Mouse (Mus musculus) thymus, postnatal 4 days (tissue): Measurements from ENCODE around the gene Synj1.

ENCODE experiments used
- DNase-seq: peaks from one replicate; pipeline ENCODE4 v3.0.0; 2021

Synj1 gene

DNA sequence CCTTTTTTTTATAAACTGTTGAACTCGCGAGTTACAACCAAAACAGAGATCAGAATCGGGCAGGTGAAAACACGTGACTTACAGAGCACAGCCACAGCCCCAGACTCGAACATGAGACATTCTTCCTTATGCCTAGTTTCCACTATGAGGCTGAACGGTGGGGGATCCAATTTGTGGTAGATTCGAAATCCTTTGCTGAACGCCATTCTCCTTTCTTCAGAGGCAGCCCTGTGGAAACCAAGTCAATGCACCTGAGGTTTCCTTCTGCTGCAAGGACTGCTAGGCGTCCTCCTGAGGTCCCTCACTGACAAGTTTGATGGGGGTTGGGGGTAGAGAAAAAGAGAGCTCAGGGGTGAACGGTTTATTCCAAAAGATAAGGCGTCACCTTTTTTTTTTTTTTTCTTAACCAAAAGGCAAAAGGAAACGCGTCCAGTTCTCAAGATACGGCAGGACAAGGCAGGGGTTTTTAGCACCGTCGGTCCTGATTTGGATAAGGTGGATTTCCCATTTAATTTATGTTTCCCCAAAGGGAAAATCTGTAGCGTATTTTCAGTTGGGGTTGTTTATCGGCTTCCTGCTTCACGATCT, 1.1 kb downstream of the Synj1 start:
- peak; percentile 33 for DNase-seq

DNA sequence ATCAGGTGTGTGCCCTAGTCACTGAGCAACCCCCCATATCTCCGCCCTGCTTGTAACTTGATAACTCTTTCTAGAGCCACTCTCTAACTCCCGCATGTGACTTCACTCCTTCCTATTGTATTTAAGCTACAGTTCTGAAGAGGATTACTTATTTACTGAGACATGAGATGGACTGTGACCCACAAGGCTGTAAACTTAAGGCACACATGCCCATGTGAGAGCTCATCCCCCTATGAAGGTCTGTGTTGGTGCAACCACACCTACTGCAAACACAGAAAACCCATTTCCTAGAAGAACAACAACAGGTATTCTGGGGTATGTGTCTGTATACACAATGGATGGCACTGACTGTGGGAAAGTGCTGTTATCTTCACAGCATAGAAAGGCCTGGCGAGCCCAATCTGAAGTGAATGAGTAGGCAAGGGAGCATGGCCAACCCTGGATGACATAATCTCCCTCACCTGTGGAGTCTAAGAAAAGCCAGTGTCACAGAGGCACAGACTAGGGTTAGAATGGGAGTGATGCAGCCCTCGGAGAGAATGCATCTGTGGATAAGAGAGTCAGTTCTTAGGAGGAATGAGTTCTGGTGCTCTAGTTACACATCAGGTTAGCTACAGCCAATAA, 6.1 kb downstream of the Synj1 start:
- DNase-seq = no peak

DNA sequence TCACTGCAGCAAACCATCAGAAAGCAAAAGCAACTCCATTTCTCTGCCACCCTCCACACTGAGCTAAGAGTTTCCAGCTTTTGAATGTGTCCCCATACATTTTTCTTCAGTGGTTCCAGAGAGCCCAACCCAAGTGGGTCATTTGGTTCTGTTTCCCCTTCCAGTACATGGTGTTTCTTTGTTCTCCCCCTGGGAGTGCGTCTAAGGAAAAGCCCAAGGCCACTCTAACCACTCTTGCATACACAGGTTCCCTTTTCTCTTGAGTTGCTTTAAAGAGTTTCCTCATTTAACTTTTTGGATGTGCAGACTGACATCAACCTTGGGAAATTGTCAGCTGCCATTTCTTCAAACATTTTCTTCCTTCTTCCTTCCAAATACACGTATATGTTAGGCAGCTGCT, 10.0 kb downstream of the Synj1 start:
- DNase-seq = no peak

DNA sequence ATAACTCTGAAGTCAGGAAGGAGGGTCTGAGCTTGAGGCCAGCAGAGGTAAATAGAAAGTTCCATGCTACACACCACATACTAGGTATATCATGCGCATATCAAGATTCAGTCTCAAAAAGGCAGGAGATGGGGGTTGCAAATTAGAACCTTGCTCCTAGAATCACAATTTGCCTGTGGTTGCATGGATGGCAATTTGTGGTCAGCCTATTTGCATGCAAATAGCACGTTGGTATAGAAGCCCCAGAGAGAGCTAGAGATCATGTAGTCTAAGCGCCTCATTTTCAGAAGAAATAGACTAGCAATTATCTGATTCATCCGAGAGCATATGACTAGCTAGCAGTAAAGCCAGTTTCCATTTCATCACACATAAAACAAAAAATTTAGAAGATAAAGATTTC, 11.3 kb downstream of the Synj1 start:
- DNase-seq = no peak

DNA sequence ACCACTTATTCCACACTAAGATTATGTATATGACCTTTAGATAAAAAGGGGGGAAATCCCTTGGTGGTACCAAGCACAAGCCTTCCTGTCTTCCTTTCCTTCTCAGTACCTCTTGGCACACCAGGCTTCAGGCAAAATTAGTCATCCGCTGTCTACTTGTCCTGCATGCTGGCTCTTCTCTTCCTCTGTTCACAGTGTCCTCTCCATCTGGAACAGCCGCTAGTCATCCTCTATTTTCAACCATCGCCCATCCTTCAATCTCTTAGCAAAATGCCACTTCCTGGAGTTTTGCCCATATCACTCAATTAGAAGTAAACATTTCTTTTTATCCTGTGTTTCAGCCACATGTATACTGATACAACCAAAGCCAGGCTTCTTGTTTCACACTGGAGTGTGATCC, 13.3 kb downstream of the Synj1 start:
- no peak for DNase-seq

DNA sequence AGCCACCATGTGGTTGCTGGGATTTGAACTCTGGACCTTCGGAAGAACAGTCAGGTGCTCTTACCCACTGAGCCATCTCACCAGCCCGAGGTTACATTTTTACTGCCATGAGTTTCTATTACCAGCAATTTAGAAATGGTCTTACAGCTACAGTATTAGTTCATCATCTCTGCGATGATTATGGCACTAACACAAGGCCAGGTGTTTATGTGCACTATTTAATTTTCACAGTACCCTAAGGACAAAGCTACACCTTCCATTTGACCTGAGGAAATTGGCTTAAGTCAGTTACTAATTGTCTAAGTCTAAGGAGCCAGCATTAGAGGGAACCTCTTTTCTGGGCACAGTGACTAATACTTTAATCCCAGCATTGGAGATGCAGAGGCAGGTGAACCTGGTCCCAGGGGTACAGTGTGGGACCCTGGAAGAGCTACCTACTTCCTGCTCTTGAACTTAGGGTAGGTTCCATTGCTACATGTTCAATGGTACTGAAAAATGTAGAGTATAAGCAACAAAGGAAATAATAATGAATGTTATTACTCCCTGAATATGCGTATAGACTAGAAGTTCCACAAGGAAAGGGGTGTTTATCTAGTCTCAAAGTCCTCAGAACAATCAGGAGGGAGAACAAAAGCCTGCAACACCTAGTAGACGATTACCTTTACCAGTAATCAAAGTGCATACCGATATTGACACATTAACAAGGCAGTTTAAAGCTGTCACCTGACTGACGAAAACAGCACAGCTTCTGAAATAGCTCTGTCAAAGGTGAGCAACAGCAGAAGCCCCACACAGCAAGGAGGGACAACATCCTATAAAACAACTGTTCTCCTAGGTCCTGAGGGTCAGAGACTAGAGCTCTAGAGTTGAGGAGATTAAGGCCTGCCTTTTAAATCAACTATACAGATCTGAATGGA, 14.5 kb downstream of the Synj1 start:
- no peak for DNase-seq

DNA sequence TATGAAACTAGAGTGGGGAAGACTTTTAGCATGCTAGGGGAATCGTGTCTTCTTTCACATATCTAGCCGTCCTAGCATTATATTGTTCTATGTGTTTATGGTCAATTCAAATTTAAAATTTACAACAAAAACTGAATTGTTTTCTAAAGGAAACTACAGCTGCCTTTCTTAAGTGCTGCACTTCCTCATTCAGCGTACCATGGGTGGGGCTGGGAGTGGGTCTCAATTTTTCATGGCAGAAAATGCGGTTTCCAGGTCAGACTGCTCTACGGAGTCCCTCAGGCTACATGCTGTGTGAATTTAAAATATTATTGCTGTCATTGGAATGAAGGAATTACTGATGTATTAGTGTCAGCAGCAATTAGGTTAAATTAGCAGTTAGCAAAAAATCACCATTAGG, 15.6 kb downstream of the Synj1 start:
- no peak for DNase-seq

DNA sequence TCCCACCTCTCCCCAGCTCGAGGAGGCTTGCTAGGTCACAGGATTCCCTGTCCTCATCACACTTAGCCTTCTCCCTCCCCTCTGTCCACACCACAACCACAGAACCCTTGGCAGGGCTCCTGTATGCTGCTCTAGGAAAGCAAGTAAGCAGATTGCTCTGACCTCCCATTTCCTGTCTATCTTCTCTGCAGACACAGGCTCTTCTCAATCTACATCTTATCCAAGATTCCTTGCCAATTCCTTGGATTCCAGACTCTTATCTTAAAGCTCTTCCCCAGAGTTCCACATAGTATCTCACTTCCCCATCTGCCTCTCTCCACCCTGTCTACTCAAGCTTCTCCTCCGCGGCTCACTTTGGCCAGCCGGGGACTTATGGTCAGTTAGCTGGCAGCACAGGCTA, 16.1 kb downstream of the Synj1 start:
- DNase-seq = no peak

DNA sequence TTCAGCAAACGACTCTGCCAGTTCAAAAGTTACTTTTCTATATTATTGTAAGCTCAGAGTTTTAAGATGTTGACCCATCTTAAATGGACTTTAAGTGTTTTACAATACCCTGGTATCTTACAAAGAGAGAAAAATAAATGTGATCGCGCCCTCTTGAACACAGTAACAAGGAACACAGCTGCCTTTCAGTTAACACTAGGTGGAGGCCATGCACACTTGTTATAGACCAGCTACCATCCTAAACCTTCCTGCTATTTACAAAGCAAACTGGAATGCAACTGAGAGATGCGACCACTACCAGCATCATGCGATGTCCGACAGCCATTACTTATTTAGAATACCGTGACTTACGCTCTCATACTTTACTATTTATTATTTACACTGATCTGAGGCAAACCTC, 21.9 kb downstream of the Synj1 start:
- no peak for DNase-seq

DNA sequence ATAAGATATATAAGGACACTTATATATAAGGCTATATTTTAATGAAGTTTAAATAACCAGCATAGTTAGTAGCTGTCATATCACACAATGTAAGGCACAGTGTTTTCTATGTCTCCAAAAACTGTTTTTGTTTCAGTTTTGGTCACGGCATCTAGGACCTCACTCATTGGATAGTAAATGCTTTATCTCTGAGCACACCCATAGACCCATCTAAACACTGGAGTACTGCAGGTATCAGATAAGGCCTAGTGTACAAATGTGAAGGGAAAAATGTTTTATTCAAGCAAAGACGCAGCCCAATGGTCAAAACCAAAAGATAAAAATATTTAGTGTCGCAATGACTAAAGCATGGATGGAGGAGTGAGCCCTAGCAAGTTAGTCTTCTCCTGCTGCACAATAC, 22.4 kb downstream of the Synj1 start:
- no peak for DNase-seq

DNA sequence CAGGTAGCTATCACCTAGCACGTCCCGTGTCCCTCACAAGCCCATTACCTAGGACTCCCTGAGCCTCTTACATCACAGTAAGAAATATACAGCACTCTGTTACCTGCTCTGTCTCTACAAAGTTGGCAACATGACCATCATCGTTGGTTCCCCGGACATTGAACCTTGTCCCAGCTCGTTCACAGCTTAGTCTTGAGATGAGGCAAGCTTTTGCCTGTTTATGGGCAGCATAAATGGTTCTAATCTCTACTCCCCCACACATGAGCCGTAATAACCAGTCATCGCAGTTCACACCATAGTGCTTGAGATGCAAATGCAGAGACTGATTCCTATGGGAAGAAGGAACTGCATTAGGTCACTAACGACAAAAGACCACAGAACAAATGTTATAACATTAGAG, 23.1 kb downstream of the Synj1 start:
- DNase-seq = no peak

DNA sequence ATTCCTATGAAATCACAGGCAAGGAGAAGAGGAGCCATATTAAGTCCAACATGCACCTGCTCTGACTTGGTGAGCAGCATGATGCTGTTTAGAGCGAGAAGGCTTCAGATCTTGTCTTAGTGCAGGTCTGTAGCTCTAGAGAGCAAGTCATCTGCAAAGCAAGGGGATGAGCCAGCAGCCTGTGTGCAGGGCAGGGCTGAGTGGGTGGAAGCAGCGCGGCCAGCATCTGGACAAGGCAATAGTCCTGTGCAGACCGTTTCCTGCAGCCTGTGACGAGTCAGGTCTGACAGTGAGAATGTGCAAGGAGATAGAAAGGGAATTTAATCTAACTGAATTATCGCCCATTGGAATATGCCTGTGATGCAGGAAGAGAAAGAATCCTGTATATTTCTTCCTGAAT, 40.1 kb downstream of the Synj1 start:
- DNase-seq = no peak

DNA sequence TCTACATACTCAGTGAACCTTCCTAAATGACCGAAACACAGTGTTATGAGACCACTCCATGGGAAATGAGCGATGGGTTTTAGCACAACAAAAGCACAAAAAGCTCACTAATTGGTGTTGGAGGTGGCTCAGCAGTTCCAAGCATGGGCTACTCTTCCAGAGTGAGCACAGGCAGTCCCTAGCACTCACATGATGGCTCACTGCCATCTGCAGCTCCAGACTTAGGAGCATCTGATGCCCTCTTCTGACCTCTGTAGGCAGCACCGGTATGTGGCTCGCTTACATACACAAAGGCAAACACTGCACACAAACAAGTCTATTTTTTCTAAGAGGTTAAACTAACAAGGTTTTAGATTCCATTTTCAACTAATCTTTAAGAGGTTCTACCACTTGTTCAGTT, 44.9 kb downstream of the Synj1 start:
- no peak for DNase-seq

DNA sequence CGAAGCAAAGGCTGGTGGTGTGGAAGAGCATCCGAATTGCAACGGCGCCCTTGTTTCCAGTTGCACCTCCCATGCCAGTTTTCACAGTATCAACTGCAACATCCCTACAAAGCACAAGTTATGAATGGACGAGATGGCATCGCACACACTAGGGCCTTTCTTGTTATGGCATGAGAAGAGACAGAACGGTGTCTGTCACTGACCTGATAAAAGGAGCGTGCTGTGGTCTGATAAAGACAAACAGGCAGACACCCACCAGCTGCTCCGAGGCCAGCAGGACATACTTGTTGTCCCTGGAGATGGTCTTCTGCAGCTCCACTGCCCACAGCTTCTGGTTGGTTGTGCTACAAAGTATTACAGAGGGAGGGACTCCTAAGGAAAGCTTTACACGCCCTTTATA, 46.8 kb downstream of the Synj1 start:
- DNase-seq = no peak

DNA sequence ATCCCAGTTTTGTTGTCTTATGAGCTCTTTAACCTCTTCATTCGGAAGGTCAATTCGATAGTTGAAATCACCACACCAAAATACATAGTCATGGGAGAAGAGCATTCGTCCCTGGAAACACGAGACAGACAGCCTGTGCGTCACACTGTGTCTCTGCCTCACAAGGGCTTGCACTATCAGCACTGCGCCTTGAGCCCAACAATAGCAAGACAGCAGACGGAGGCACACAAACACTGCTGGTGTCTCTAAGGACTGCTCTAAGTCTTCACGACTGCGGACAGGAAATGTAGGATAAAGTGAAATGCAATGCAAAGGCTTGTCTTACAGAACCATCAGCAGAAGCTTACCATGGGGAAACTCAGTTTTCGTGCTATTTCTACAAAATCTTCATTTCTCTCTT, 47.2 kb downstream of the Synj1 start:
- no peak for DNase-seq

DNA sequence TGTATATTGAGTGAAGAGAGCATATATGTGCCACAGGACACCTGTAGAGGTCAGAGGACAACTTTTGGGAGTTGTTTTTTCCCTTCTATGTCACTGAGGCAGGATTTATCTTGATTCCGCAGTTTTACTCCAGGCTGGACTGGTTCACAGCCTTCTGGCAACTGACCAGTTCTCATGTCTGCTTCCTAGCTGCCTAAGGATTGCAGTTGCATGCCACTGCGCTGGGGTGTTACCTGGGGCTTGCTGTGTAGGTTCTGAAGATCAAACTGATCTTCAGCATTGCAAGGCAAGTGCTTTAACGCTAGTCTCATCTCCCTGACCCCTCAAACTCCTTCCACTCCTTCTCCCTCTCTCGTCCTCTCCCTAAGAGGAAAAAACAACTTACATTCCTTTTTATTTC, 47.9 kb downstream of the Synj1 start:
- DNase-seq = no peak

DNA sequence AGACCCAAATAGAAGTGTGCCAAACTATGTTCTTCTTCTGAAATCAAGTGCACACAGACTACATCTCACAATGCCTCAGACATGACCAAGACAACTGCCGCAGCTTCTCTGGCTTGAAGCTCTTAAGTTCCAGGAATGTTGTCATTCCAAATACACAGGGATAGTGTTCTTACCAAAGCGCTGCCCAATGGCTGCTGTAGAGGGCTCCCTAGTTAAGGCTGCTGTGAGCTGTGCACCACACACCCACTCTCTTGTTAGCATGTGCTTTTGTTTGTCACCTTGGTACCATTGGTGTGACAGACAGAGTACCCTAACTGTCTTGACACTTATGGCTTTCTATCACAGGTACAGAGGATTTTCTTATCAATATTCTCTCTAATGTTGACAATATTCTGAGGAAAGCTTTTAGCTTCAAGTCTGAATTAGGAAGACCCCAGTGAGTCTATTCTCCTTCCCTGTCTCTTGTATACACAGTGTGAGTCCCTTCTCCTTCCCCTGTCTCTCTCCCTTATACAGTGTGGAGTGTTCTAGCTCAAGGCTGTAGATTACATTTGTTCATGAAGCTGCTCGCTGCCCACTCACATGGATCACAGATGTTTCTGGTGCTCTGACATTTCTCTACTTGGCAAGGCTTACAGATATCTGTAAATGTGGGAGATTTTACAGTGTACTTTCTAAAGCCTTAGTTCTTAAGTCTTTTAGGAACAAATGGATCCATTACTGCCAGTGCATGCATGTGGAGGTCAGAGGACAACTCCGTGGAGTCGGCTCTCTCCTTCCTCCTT, 52.6 kb downstream of the Synj1 start:
- no peak for DNase-seq

DNA sequence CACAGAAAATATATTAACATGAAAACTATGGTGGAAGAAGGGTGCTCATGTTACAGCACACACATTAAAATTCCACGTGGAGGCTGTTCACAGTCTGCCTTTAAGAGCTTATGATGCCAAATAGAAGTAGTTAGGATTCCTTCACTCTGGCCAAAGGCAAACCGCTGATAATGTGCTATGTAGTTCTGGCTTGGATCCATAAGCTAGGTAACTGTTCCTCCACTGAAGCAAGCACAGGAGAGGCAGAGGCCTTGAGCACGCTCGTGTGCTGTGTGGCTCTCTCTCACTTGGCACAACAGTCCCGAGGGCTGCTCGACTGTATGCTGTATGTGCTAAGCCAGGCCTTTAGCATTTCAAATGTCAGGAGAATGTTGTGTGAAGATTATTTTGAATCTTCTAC, 55.6 kb downstream of the Synj1 start:
- DNase-seq = no peak

DNA sequence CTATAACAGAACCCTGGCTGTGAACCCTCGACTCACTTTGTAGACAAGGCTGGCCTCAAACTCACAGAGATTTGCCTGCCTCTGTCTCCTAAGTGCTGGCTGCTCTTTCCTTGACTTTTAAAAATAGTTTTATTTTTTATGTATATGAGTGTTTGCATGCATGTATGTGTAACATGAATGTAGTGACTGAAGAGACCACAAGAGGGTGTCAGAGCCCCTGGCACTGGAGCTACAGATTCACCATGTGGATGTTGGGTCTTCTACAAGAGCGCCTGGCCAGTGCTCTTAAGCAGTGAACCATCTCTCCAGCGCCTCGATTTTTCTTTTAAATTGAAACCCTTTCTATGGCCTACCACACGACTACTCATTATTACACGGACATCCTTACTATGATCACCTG, 57.3 kb downstream of the Synj1 start:
- no peak for DNase-seq

DNA sequence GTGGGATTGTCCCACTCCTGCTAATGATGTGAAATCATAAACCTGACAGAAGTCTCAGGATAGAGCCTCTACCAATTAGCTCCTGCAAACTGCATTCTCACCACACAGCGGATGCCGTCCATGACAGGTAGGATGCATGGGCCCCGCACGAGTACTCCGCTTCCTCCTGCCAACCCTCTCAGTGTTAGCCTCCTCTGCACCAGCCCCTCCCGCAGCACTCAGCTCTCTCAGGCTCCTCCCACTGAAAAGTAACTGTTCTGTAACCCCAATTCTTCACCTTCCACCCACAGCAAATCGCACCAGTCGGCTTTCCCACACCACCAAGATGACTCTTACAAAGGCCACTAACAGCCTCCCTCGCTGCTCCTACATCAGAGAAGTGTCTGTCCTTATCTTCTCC, 58.0 kb downstream of the Synj1 start:
- DNase-seq = no peak

DNA sequence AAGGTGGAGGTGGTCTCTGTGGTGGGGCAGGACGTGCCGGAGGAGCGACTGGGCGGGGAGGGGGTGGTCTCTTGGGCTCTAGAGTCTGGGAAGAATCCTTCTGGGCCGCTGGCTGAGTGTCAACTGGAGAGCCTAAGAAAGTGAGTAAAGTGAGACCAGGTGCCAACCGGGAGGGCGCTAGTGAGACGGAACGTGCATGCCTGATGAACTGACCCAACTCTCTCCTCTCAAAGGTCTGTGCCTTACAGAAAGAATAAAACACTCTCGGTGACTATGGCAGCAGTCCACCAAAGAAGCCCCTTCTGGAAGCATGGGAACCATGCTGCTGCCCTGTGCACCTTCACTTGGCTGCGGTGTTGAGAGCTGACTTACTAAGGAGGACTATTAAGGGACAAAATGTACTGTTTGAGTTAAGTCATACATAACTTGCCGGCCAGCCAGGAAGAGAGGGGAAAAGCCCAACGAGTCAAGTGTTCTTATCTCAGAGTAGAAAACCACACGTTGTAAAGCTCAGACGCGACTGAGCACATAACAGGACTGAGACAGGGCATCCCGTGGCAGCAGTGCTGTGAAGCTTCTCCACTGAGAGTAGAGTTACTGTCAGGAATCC, 60.6 kb downstream of the Synj1 start:
- DNase-seq = no peak

DNA sequence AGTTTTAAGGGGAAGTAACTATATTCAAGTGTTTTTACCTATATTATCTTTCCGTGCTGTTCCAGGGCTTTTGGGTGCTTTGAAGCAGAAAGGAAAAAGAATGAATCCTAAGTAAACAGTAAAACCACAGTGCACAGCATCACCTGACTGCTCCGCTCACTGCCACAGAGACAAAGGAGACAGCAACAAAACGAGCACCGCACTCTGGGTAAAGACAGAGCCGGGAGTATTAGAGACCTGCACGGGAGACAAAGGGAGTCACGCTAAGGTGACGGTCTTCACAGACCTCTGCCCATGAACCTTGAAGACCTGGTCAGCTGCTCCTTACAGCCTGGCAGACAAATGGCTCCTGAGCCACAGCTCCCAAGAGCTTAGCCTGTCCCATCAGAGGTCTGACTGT, 64.1 kb downstream of the Synj1 start:
- no peak for DNase-seq

DNA sequence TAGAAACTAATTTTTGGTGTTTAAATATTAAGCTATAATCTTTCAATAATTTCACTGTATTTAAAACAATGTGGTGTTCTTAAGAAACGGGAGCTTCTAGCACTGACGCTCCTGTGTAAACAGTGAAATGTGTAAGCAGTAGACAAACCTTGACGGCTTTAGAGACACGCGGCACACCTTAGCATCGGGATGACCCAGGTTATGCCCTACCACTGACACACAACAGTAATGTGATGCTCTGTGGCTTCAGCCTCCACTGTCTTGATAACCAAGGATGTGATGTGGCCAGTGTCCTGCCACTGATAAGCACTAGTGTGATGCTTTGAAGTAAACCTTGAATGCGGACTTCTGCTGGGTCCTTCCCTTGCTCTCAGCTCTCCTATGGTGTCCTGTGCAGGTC, 69.9 kb downstream of the Synj1 start:
- no peak for DNase-seq
